Mouse (Mus musculus): ENCODE measurements at regions not wholly inside any gene's neighbourhood (a gene's known extent, or its start where the extent isn't known, plus 50 kb on each side); places are given as distances from the start of the nearest gene placed in this dataset.
A peak's percentile ranks its signal among the peaks of the same experiment; 100 is the strongest.

- no peak overlapping the region; the same call in 1 of the 2 replicates for H3K27ac ChIP-seq (ENCODE audit: low read length)
- H3K4me2 ChIP-seq (ENCODE audit: low read length), result peak overlapping the region; percentile 5; the same call in 1 of the 2 replicates
- no peaks in the 10 kb centered on the region for H3K36me3 ChIP-seq (ENCODE audit: control insufficient read depth, insufficient read depth)
- H3K9me3 ChIP-seq (ENCODE audit: control insufficient read depth, low read length), result no peaks in the 10 kb centered on the region
- H3K27me3 ChIP-seq (replicated peaks; ENCODE audit: control insufficient read depth, insufficient read depth, low read length), result no peaks in the 10 kb centered on the region
- peaks cover 20% of the 10 kb centered on the region for H3K4me1 ChIP-seq (replicated peaks; ENCODE audit: control insufficient read depth, insufficient read depth, low read length)
- H3K4me3 ChIP-seq (replicated peaks; ENCODE audit: low read length), result no peak overlapping the region
- peak; percentile 4; the same call in 1 of the 2 replicates for ATAC-seq
- 18% methylated on average over 12 of the region's 12 CpGs for WGBS
- H3K9ac ChIP-seq (replicated peaks; ENCODE audit: low read depth, low read length), result no peak overlapping the region
Observed at GRCm38 (mm10) chr11:6900357-6900756, 62.9 kb upstream of the Gm11983 start.

DNA sequence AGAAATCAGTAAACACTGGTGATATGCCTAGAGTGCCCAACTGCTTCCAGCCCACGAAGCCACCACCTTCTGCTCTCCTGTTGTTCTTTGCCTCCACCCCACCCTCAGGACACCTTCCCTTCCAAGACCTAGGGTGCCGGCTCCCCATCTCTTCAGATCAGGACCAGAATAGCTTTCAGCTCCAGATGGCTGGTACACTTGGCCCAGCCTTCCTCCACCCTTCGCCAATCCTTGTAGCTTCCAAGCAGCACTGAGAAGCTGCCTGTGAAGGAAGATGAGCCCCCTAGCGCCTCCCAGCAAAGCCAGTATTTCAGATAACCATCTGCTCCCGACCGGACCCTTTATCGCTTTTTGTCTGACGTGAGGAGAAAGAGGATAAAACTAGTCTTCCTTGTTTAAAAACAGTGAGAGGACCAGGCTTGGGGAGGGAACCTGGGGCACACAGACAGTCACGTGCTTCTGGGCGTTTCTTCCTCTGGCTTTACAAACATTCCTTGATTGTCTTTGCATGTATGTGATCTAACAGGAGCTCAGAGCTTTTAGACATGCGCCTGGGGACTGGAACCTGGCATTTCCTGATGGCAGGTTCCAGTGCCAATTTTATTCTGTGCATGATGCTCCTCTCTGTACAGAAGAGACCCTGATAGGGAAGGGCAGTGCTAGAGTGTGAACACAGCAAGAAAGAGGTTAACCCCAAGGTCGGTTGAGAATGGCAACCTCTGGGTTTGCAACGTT is 62.0 kb upstream of the Gm11983 start:
- no peak overlapping the region for H3K4me2 ChIP-seq (ENCODE audit: low read length)
- no peaks in the 10 kb centered on the region for H3K9me3 ChIP-seq (ENCODE audit: control insufficient read depth, low read length)
- 74% methylated on average over 13 of the region's 13 CpGs for WGBS
- no peak overlapping the region for H3K9ac ChIP-seq (replicated peaks; ENCODE audit: low read depth, low read length)
- peaks cover 20% of the 10 kb centered on the region for H3K4me1 ChIP-seq (replicated peaks; ENCODE audit: control insufficient read depth, insufficient read depth, low read length)
- H3K27me3 ChIP-seq (replicated peaks; ENCODE audit: control insufficient read depth, insufficient read depth, low read length), result no peaks in the 10 kb centered on the region
- peak; percentile 60; the same call in 1 of the 2 replicates for ATAC-seq
- no peaks in the 10 kb centered on the region for H3K36me3 ChIP-seq (ENCODE audit: control insufficient read depth, insufficient read depth)
- no peak overlapping the region for H3K4me3 ChIP-seq (replicated peaks; ENCODE audit: low read length)
- no peak overlapping the region; the same call in 1 of the 2 replicates for H3K27ac ChIP-seq (ENCODE audit: low read length)

- 89% methylated on average over 5 of the region's 5 CpGs for WGBS
- Histone ChIP-seq H3K27ac (ENCODE audit: low read length) (no peak overlapping the region), H3K4me1 (replicated peaks; ENCODE audit: control insufficient read depth, insufficient read depth, low read length) (peaks cover 20% of the 10 kb centered on the region), H3K9ac (replicated peaks; ENCODE audit: low read depth, low read length) (no peak overlapping the region), H3K4me3 (replicated peaks; ENCODE audit: low read length) (no peak overlapping the region), H3K4me2 (ENCODE audit: low read length) (no peak overlapping the region), H3K36me3 (ENCODE audit: control insufficient read depth, insufficient read depth) (no peaks in the 10 kb centered on the region), H3K9me3 (ENCODE audit: control insufficient read depth, low read length) (no peaks in the 10 kb centered on the region), H3K27me3 (replicated peaks; ENCODE audit: control insufficient read depth, insufficient read depth, low read length) (no peaks in the 10 kb centered on the region)
- no peak for ATAC-seq
Observed at GRCm38 (mm10) chr11:6898357-6899097, 61.1 kb upstream of the Gm11983 start.

DNA sequence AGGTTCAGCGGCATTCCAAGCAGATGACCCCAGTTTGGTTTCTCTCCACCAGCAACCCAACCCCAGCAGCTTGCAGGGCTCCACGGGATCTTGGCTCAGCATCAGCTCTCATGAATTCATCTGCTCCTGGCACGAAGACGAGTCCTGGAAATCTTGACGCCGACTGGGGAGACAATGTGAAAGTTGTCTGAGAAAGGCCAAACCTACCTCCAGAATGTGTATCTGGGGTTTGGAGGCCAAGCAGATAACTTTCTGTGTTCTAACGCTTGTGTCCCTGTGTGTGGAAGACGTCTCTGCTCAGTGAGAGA is 58.3 kb upstream of the Gm11983 start:
- no peaks in the 10 kb centered on the region for H3K36me3 ChIP-seq (ENCODE audit: control insufficient read depth, insufficient read depth)
- H3K27me3 ChIP-seq (replicated peaks; ENCODE audit: control insufficient read depth, insufficient read depth, low read length), result no peaks in the 10 kb centered on the region
- WGBS, result 60% methylated on average over 8 of the region's 8 CpGs
- no peak for ATAC-seq
- H3K9ac ChIP-seq (replicated peaks; ENCODE audit: low read depth, low read length), result no peak overlapping the region
- H3K4me1 ChIP-seq (replicated peaks; ENCODE audit: control insufficient read depth, insufficient read depth, low read length), result peaks cover 15% of the 10 kb centered on the region
- H3K4me3 ChIP-seq (replicated peaks; ENCODE audit: low read length), result no peak overlapping the region
- H3K9me3 ChIP-seq (ENCODE audit: control insufficient read depth, low read length), result no peaks in the 10 kb centered on the region
- no peak overlapping the region for H3K27ac ChIP-seq (ENCODE audit: low read length)
- no peak overlapping the region for H3K4me2 ChIP-seq (ENCODE audit: low read length)

DNA sequence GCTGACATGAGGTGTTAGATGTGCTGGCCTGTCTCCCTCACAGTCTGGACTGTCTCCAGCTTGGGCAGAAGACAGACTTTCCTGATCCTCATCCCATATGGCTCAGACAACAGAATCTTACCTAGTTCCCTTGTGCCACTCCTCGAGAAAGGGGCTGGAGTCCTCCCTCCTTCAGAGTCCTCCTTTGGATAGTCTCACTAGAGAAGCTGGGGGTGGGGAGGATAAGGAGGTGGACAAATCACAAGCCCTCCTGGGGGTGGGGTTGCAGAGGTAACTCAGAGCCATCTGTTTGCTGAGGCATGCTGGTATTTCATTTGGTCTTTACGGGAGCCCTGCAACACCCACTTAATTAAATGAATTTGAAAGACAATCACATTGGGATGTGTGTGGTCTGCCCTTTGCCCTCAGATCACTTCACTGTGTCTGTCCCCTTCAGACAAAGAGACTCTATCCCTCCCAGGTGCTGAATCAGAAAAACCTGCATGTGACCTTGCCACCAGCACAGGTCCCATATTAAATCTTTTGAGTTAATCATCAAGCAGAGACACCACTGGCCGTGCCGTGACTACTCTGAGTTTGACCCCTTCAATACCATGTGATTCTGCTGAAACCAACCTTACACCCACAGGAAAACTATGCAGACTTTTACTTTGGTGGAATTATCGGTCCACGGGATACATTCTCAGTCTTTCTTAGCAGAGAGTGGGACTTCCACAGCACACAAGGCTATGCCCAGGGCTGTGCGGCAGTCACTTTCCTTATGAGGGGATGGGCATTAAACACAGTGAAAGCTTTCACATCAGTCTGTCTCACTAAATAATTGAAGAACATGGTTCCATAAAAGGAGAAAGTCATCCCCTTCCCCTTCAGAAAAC is 57.7 kb upstream of the Gm11983 start:
- Histone ChIP-seq H3K4me1 (replicated peaks; ENCODE audit: control insufficient read depth, insufficient read depth, low read length) (peaks cover 9% of the 10 kb centered on the region), H3K27ac (ENCODE audit: low read length) (no peak overlapping the region), H3K9ac (replicated peaks; ENCODE audit: low read depth, low read length) (no peak overlapping the region), H3K4me2 (ENCODE audit: low read length) (no peak overlapping the region), H3K9me3 (ENCODE audit: control insufficient read depth, low read length) (no peaks in the 10 kb centered on the region), H3K27me3 (replicated peaks; ENCODE audit: control insufficient read depth, insufficient read depth, low read length) (no peaks in the 10 kb centered on the region), H3K36me3 (ENCODE audit: control insufficient read depth, insufficient read depth) (no peaks in the 10 kb centered on the region), H3K4me3 (replicated peaks; ENCODE audit: low read length) (no peak overlapping the region)
- ATAC-seq, result no peak
- WGBS, result 36% methylated on average over 7 of the region's 7 CpGs

- no peaks in the 10 kb centered on the region for H3K9me3 ChIP-seq (ENCODE audit: control insufficient read depth, low read length)
- no peak for ATAC-seq
Observed at GRCm38 (mm10) chr11:6893734-6894133, 56.3 kb upstream of the Gm11983 start.

GRCm38 (mm10) chr11:6893063-6893462 is 55.6 kb upstream of the Gm11983 start:
- H3K27me3 ChIP-seq (replicated peaks; ENCODE audit: control insufficient read depth, insufficient read depth, low read length), result no peaks in the 10 kb centered on the region
- H3K4me2 ChIP-seq (ENCODE audit: low read length), result no peak overlapping the region
- WGBS, result 94% methylated on average over 3 of the region's 3 CpGs
- H3K4me1 ChIP-seq (replicated peaks; ENCODE audit: control insufficient read depth, insufficient read depth, low read length), result peaks cover 8% of the 10 kb centered on the region
- H3K9me3 ChIP-seq (ENCODE audit: control insufficient read depth, low read length), result no peaks in the 10 kb centered on the region
- H3K27ac ChIP-seq (ENCODE audit: low read length), result no peak overlapping the region
- no peak for ATAC-seq
- H3K4me3 ChIP-seq (replicated peaks; ENCODE audit: low read length), result no peak overlapping the region
- no peak overlapping the region for H3K9ac ChIP-seq (replicated peaks; ENCODE audit: low read depth, low read length)
- H3K36me3 ChIP-seq (ENCODE audit: control insufficient read depth, insufficient read depth), result no peaks in the 10 kb centered on the region

More at GRCm38 (mm10) chr11:6893734-6894133, 56.3 kb upstream of the Gm11983 start:
- peaks cover 8% of the 10 kb centered on the region for H3K4me1 ChIP-seq (replicated peaks; ENCODE audit: control insufficient read depth, insufficient read depth, low read length)
- H3K36me3 ChIP-seq (ENCODE audit: control insufficient read depth, insufficient read depth), result no peaks in the 10 kb centered on the region
- H3K27ac ChIP-seq (ENCODE audit: low read length), result no peak overlapping the region
- no peak overlapping the region for H3K4me3 ChIP-seq (replicated peaks; ENCODE audit: low read length)
- WGBS, result 85% methylated on average over 1 of the region's 1 CpGs
- no peak overlapping the region for H3K9ac ChIP-seq (replicated peaks; ENCODE audit: low read depth, low read length)
- no peak overlapping the region for H3K4me2 ChIP-seq (ENCODE audit: low read length)
- no peaks in the 10 kb centered on the region for H3K27me3 ChIP-seq (replicated peaks; ENCODE audit: control insufficient read depth, insufficient read depth, low read length)

- WGBS, result 84% methylated on average over 5 of the region's 5 CpGs
- Histone ChIP-seq H3K9me3 (ENCODE audit: control insufficient read depth, low read length) (no peaks in the 10 kb centered on the region), H3K9ac (replicated peaks; ENCODE audit: low read depth, low read length) (no peak overlapping the region), H3K36me3 (ENCODE audit: control insufficient read depth, insufficient read depth) (no peaks in the 10 kb centered on the region), H3K27me3 (replicated peaks; ENCODE audit: control insufficient read depth, insufficient read depth, low read length) (no peaks in the 10 kb centered on the region), H3K4me3 (replicated peaks; ENCODE audit: low read length) (no peak overlapping the region), H3K4me1 (replicated peaks; ENCODE audit: control insufficient read depth, insufficient read depth, low read length) (peaks cover 8% of the 10 kb centered on the region; the same call in 1 of the 2 replicates), H3K4me2 (ENCODE audit: low read length) (no peak overlapping the region), H3K27ac (ENCODE audit: low read length) (no peak overlapping the region; the same call in 1 of the 2 replicates)
- ATAC-seq, result 0 out of 2 replicates have a peak, but pooled peaks have one; percentile 13
Observed at GRCm38 (mm10) chr11:6890450-6890849, 53.0 kb upstream of the Gm11983 start.

GRCm38 (mm10) chr11:6889660-6890185 is 52.3 kb upstream of the Gm11983 start:
- Histone ChIP-seq H3K27me3 (replicated peaks; ENCODE audit: control insufficient read depth, insufficient read depth, low read length) (no peaks in the 10 kb centered on the region), H3K27ac (ENCODE audit: low read length) (peak overlapping the region; percentile 31), H3K4me1 (replicated peaks; ENCODE audit: control insufficient read depth, insufficient read depth, low read length) (peaks cover 8% of the 10 kb centered on the region; the same call in 1 of the 2 replicates), H3K9me3 (ENCODE audit: control insufficient read depth, low read length) (no peaks in the 10 kb centered on the region), H3K36me3 (ENCODE audit: control insufficient read depth, insufficient read depth) (no peaks in the 10 kb centered on the region), H3K9ac (replicated peaks; ENCODE audit: low read depth, low read length) (no peak overlapping the region), H3K4me2 (ENCODE audit: low read length) (no peak overlapping the region), H3K4me3 (replicated peaks; ENCODE audit: low read length) (no peak overlapping the region)
- 59% methylated on average over 8 of the region's 8 CpGs for WGBS
- peak; percentile 80 for ATAC-seq
